Mouse (Mus musculus) Patski (cell line): ENCODE data around the gene B4galt7. TPM values are rescaled to one million over a fixed set of nuclear protein-coding genes. Genes with fewer than 3 reads are reported as not detected.
"Not testable (repeated sequence)": the region's sequence is repeated elsewhere in the genome, so short reads cannot be mapped to it uniquely, and the experiment has no call there.

Experiments
- ATAC-seq: fragments of 100-300 bp; one replicate; pipeline ENCODE4 v1.8.0; 2021
- CTCF ChIA-PET: fragments of 350-600 bp; sonication (Branson Sonifier 250); formaldehyde crosslinking; loops from one replicate; lab custom pipeline; 2022; ENCODE audit warnings: inconsistent platforms; lab: Charles Lee
- POLR2A ChIA-PET: fragments of 350-600 bp; sonication (Branson Sonifier 250); formaldehyde crosslinking; loops from one replicate; lab custom pipeline; 2022; ENCODE audit warnings: antibody characterized with exemption, inconsistent platforms; lab: Charles Lee
- DNase-seq: peaks from one replicate; pipeline ENCODE4 v3.0.0-alpha.2; 2011; ENCODE audit warnings: low read depth, low spot score
- H3K27me3 ChIP-seq: fragments of 371-371 bp; one replicate; pipeline ENCODE4 v1.5.1; 2021
- CTCF ChIP-seq: fragments of 100-300 bp; IDR thresholded peaks from one replicate; pipeline ENCODE4 v1.5.1; 2021
- in situ Hi-C: fragments of 300-500 bp; cut with MboI; formaldehyde crosslinking; loops from 3 replicates; pipeline ENCODE4 v1.11.1; 2018; ENCODE audit warnings: low pct_unique_long_range_greater_than_20kb, mixed read lengths
- polyA plus RNA-seq: library from polyadenylated mRNA; unstranded; gene quantifications from one replicate; pipeline ENCODE4 v1.2.3, GENCODE M21; 2021

Gene B4galt7
- 26.2 TPM for polyA plus RNA-seq

DNA sequence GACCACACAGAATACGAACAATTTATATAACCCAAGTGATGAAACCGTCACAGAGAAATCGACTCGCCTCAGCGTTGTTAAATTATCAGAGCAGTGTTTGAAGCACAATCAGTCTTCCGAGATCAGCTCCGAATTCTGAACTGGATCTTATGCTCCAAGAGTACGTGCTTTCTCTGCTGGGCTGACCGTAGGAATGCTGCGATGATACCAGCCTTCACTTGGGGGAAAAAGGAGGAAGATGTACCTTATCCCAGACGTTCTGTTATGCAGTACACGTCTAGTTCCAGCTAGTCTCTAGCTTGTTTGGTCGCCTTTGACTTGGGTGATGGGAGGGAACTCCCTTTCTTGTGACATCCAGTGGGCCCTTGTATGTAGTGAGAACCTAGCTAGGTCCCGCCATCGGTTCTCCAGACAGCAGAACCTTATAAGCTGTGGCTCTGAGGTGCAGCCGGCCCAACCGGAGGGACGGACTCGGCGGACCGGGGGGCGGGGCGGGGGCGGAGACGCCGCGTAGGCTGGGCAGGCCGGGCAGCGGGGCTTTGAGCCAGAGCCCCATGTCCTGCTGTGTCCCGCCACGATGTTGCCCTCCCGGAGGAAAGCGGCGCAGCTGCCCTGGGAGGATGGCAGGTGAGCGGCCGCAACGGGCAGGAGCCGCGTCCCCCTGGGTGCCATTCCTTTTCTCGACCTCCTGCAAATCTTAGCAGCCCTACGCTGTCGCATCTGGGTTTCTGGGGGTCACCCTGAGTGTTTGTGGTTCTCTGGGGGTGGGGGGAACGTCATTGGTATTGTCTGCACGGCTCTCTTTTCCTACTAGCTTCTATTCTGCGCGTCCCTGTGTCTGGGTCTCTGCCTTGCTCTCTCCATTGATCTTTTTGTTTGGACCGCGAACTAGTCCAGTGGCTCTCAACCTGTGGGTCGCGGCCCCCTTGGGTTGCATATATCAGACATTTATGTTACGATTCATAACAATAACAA, at the start of gene B4galt7:
TSS of gene B4galt7 (plus strand) at position 331 of the 975 bp plus-strand sequence.
- DNase-seq = no peak
- CTCF ChIA-PET = interaction anchor here (1.5 to 1.8 kb wide), 2 partner anchors 35 to 47 kb away, joined by 3 to 4 read pairs; partner anchors contain the start of gene Ddx46
- H3K27me3 ChIP-seq = no peaks in the 10 kb centered on the region

GRCm38 (mm10) chr13:55555921-55556320, 43.8 kb upstream of the B4galt7 start:
- H3K27me3 ChIP-seq = no peaks in the 10 kb centered on the region
- CTCF ChIA-PET = interaction anchor here (1.0 to 1.3 kb wide), 2 partner anchors 8 to 12 kb away, joined by 3 to 4 read pairs; no protein-coding TSS in a partner anchor
- ATAC-seq = no peak
- DNase-seq = no peak
- no peak for TF ChIP-seq CTCF
- POLR2A ChIA-PET = no interaction called here
- in situ Hi-C loops = no loop called here

More for the DNA sequence above, at the start of gene B4galt7:
- in situ Hi-C loops = loop anchor here (5.0 kb wide), 1 partner anchor 37 kb away; the partner anchor contains the start of gene Ddx46
- TF ChIP-seq CTCF = no peak
- POLR2A ChIA-PET = interaction anchor here (1.4 kb wide), 1 partner anchor 23 kb away, joined by 3 read pairs; no protein-coding TSS in a partner anchor
- peak; percentile 83 for ATAC-seq

- H3K27me3 ChIP-seq = no peaks in the 10 kb centered on the region
- no peak for TF ChIP-seq CTCF
- POLR2A ChIA-PET = no interaction called here
- ATAC-seq = no peak
- CTCF ChIA-PET = interaction anchor here (1.1 kb wide), 2 partner anchors 10 to 21 kb away, joined by 3 read pairs; partner anchors contain the start of gene Ddx41
- in situ Hi-C loops = no loop called here
- no peak for DNase-seq
These were observed 42.2 kb upstream of the B4galt7 start for GRCm38 (mm10) chr13:55557499-55557898.

GRCm38 (mm10) chr13:55563266-55563879, 36.3 kb upstream of the B4galt7 start:
- DNase-seq = no peak
- ATAC-seq = no peak
- ChIA-PET POLR2A (no interaction called here), CTCF (interaction anchor here (2.0 kb wide), 1 partner anchor 27 kb away, joined by 9 read pairs; the partner anchor contains the start of gene Ddx41)
- in situ Hi-C loops = no loop called here
- H3K27me3 ChIP-seq = no peaks in the 10 kb centered on the region
- TF ChIP-seq CTCF = no peak

DNA sequence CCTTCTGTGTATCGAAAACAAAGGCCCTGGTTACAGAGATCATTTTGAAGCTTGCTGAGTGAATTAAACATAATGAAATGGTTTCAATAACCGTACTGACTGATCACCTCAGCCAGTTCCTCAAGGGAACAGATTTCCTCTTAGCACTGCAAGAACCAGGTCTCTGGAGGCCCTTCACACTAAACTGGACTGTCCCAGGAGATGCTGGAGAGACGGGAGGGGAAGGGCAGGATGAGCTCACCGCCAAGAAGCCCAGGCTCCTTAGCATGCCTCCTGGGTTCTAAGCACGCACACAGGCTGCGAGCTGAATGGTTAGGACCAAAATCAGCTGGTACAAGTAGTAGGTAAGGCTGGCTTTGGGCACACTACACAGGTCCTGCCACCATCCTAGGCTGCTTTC, 32.7 kb upstream of the B4galt7 start:
- DNase-seq (no peak), ATAC-seq (no peak)
- in situ Hi-C loops = no loop called here
- no peak for TF ChIP-seq CTCF
- ChIA-PET POLR2A (interaction anchor here (0.5 kb wide), 1 partner anchor 15 kb away, joined by 3 read pairs; no protein-coding TSS in a partner anchor), CTCF (interaction anchor here (0.9 to 1.6 kb wide), 2 partner anchors 9 to 19 kb away, joined by 3 read pairs; no protein-coding TSS in a partner anchor)
- H3K27me3 ChIP-seq = no peaks in the 10 kb centered on the region

- TF ChIP-seq CTCF = no peak
- no peaks in the 10 kb centered on the region for H3K27me3 ChIP-seq
- no peak for ATAC-seq
- ChIA-PET CTCF (interaction anchor here (0.9 to 1.6 kb wide), 4 partner anchors 10 to 32 kb away, joined by 3 read pairs; partner anchors contain the start of gene Ddx41), POLR2A (no interaction called here)
- in situ Hi-C loops = no loop called here
- DNase-seq = no peak
These were observed 31.7 kb upstream of the B4galt7 start for GRCm38 (mm10) chr13:55567949-55568348.

GRCm38 (mm10) chr13:55568524-55568923, 31.2 kb upstream of the B4galt7 start:
- CTCF ChIA-PET = interaction anchor here (0.9 to 1.2 kb wide), 2 partner anchors 19 to 32 kb away, joined by 3 read pairs; partner anchors contain the start of gene Ddx41
- in situ Hi-C loops = not testable (repeated sequence)

GRCm38 (mm10) chr13:55569726-55570285, 29.9 kb upstream of the B4galt7 start:
- ATAC-seq = no peak
- in situ Hi-C loops = no loop called here
- POLR2A ChIA-PET = interaction anchor here (1.0 kb wide), 1 partner anchor 86 kb away, joined by 3 read pairs; no protein-coding TSS in a partner anchor

More at GRCm38 (mm10) chr13:55568524-55568923, 31.2 kb upstream of the B4galt7 start:
- DNase-seq, POLR2A ChIA-PET, H3K27me3 ChIP-seq, ATAC-seq: not testable (repeated sequence)

DNA sequence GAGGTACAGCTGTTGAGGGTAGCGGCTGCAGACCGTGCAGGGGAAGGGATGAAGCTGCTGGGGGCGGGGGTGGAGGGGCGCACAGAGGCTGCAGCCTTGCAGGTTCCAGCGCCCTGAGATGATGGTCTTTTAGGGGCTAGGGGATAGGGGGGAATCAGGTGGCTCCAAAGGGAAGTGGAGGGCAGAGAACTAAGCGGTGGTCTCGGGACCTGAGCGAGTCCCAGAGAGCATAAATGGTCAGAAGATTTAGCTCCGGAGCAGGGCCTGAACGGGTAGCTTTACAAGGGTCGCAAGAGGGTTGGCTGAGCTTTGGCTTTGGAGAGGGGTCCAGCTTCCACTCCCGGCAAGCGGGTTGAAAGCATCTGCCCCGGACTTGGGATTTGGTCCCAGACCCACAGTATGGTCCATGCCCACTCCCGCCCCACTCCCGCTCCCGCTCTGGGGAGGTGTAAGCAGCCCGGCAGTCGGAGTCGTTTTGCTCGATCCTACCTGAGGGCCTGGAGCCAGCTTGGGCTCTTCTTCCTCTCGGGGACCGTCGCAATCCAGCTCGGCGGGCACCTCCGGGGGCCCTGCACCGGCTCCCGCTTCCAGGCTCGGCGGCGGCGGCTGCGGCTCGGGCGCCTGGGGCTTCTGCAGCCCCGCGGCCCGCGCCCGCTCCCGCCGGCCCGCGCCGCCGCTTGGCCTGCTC, 29.3 kb upstream of the B4galt7 start:
- POLR2A ChIA-PET = interaction anchor here (0.7 to 1.0 kb wide), 2 partner anchors 87 to 123 kb away, joined by 3 read pairs; no protein-coding TSS in a partner anchor
- DNase-seq (no peak), ATAC-seq (peak; percentile 49)
- CTCF ChIA-PET = interaction anchor here (1.1 kb wide), 1 partner anchor 11 kb away, joined by 4 read pairs; no protein-coding TSS in a partner anchor
- H3K27me3 ChIP-seq = no peaks in the 10 kb centered on the region
- TF ChIP-seq CTCF = no peak
- in situ Hi-C loops = no loop called here

More at GRCm38 (mm10) chr13:55569726-55570285, 29.9 kb upstream of the B4galt7 start:
- CTCF ChIA-PET = interaction anchor here (1.1 kb wide), 1 partner anchor 11 kb away, joined by 4 read pairs; no protein-coding TSS in a partner anchor
- H3K27me3 ChIP-seq = no peaks in the 10 kb centered on the region
- no peak for DNase-seq
- TF ChIP-seq CTCF = no peak
